Mouse (Mus musculus): ENCODE data around the gene Otx2. TPM values are rescaled to one million over a fixed set of nuclear protein-coding genes. Genes with fewer than 3 reads are reported as not detected.
"Not testable (repeated sequence)": the region's sequence is repeated elsewhere in the genome, so short reads cannot be mapped to it uniquely, and the experiment has no call there.

Otx2 gene
- polyA plus RNA-seq, 1 experiment from 2014 or later: 9.7 TPM

- H3K27me3 ChIP-seq: peaks cover 78% of the 10 kb centered on the region
- H3K9ac ChIP-seq: no peak overlapping the region
- no peak overlapping the region for H3K4me2 ChIP-seq (replicated peaks)
- no peaks in the 10 kb centered on the region for H3K9me3 ChIP-seq (replicated peaks)
- no peak overlapping the region for H3K27ac ChIP-seq (replicated peaks)
- WGBS: 19% methylated on average over 12 of the region's 12 CpGs
- no peak overlapping the region for H3K4me3 ChIP-seq (replicated peaks)
- peaks cover 6% of the 10 kb centered on the region; the same call in 1 of the 2 replicates for H3K4me1 ChIP-seq
- no peak for ATAC-seq (ENCODE audit: insufficient number of reproducible peaks, low FRiP score, low TSS enrichment, low read depth)
- H3K36me3 ChIP-seq: no peaks in the 10 kb centered on the region
These were observed 21.4 kb downstream of the Otx2 start for GRCm38 (mm10) chr14:48652256-48652655.

DNA sequence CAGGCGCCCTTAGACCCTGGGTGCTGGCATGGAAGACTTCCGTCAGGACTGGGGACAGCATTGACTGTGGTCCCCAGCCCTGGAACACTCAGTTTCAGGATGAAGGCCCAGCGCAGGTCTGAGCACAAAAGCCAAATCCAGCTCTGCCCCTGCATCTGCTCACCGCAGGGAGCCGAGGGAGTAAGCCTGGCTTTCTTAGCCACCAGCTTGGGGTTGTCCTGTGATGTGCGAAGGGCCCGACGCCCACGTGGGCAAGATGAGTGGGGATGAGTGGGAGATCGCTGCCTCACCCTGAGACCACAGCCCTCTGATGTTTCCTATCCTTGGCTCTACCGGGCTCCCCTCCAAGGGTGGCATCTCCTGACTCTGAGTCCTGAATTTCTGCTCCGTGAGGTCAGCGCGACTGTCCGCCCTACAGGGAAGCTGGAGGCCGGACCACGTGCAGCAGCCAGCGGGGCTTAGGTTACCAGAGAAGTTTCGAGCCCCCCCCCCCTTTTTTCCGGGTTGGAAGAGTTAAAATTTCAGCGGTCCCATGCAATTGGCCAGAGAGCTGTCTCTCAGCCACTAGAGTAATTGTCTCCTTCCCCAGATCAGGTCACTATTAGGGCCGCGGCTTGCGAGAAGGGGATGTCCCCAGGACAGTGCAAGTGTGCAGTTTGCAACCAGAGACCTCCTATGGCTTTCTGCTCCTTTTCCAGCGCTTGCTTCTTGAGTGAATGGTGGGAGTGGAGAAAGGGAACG lies 22.0 kb downstream of the Otx2 start:
- peaks cover 74% of the 10 kb centered on the region for H3K27me3 ChIP-seq
- H3K4me1 ChIP-seq: peaks cover 6% of the 10 kb centered on the region; the same call in 1 of the 2 replicates
- WGBS: 4% methylated on average over 26 of the region's 26 CpGs
- ATAC-seq (ENCODE audit: insufficient number of reproducible peaks, low FRiP score, low TSS enrichment, low read depth): no peak
- no peak overlapping the region for H3K4me3 ChIP-seq (replicated peaks)
- H3K9ac ChIP-seq: no peak overlapping the region
- no peaks in the 10 kb centered on the region for H3K36me3 ChIP-seq
- H3K9me3 ChIP-seq (replicated peaks): no peaks in the 10 kb centered on the region
- no peak overlapping the region for H3K27ac ChIP-seq (replicated peaks)
- 0 out of 2 replicates have a peak overlapping the region, but pooled peaks have one; percentile 8 for H3K4me2 ChIP-seq (replicated peaks)

DNA sequence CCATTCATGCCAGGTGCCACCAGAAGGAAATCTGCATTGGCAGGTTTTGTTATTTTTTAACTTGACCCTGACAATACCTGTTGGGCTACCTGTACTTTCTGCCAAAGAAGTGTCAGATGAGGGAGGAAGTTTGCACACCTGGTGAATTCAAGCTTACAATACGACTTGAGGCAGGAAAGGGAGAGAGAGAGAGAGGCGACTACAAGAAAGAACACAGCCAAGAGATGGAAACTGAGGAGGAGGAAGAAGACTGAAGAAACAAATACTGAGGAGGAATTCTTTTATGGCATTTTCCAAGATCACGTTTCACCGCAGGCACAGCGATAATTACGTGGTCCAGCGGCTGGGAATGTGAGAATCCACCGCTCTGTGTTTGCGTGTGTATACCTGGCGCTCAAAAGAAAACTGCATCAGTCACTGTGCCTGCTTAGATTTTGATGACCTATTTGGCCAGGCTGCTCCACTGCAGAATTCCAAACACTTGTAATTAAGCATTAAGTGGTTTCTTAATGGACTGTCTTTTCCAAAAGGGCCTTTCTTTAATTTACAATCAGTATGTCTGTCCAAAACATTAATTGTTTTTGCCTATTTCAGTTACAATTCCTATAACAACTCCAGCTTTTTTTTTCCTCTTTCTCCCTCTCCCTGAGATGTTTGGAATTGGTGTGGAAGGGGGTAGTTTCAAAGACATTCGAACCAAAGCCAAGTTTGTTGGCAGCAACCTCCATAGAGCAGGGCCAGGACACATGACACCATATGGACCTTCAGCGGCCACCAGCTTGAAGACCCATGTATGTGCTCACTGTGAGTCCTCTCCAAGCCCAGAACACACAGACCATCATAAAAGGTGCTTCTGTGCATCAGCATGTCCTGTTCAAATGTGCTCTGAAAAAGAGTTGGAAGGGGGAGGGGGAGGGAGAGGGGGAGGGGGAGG lies 31.9 kb downstream of the Otx2 start:
- Histone ChIP-seq H3K27ac (replicated peaks) (no peak overlapping the region), H3K4me1 (no peaks in the 10 kb centered on the region), H3K4me3 (replicated peaks) (no peak overlapping the region), H3K36me3 (no peaks in the 10 kb centered on the region), H3K4me2 (replicated peaks) (no peak overlapping the region), H3K9ac (no peak overlapping the region), H3K27me3 (no peaks in the 10 kb centered on the region; the same call in 1 of the 2 replicates), H3K9me3 (replicated peaks) (no peaks in the 10 kb centered on the region)
- no peak for ATAC-seq (ENCODE audit: insufficient number of reproducible peaks, low FRiP score, low TSS enrichment, low read depth)
- 51% methylated on average over 12 of the region's 12 CpGs for WGBS

DNA sequence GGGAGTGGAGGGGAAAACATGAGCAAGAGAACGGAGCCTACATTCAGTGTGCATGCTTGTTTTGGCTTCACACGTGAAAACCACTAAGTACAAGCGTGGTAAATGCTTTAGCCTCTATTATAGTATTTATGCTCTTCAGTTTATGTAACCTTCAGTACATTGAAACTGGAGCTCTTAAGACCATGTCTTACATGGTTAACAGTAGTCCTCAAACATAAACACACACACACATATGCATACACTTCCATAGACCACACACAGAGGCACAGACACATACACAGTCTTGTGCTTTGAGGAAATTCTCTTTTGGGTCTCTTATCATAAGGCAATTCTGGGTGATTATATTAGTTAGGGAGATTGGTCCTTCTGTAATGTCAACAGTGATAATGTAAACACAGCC lies 40.5 kb downstream of the Otx2 start:
- no peak overlapping the region for H3K4me2 ChIP-seq (replicated peaks)
- no peak overlapping the region for H3K9ac ChIP-seq
- no peaks in the 10 kb centered on the region for H3K27me3 ChIP-seq
- H3K27ac ChIP-seq (replicated peaks): no peak overlapping the region
- no peaks in the 10 kb centered on the region for H3K4me1 ChIP-seq
- WGBS: 58% methylated on average over 3 of the region's 3 CpGs
- H3K36me3 ChIP-seq: no peaks in the 10 kb centered on the region
- ATAC-seq (ENCODE audit: insufficient number of reproducible peaks, low FRiP score, low TSS enrichment, low read depth): 0 out of 2 replicates have a peak, but pooled peaks have one; percentile 39
- no peaks in the 10 kb centered on the region for H3K9me3 ChIP-seq (replicated peaks)
- H3K4me3 ChIP-seq (replicated peaks): no peak overlapping the region

- no peaks in the 10 kb centered on the region for H3K27me3 ChIP-seq
- H3K36me3 ChIP-seq: no peaks in the 10 kb centered on the region
- H3K4me1 ChIP-seq: no peaks in the 10 kb centered on the region
- 81% methylated on average over 8 of the region's 8 CpGs for WGBS
- no peak overlapping the region for H3K27ac ChIP-seq (replicated peaks)
- no peak for ATAC-seq (ENCODE audit: insufficient number of reproducible peaks, low FRiP score, low TSS enrichment, low read depth)
- no peak overlapping the region for H3K4me2 ChIP-seq (replicated peaks)
- H3K4me3 ChIP-seq (replicated peaks): no peak overlapping the region
- H3K9me3 ChIP-seq (replicated peaks): no peaks in the 10 kb centered on the region
- no peak overlapping the region for H3K9ac ChIP-seq
These were observed 41.3 kb downstream of the Otx2 start for GRCm38 (mm10) chr14:48632335-48632734.

GRCm38 (mm10) chr14:48631486-48631885 lies 42.1 kb downstream of the Otx2 start:
- no peak overlapping the region for H3K4me2 ChIP-seq (replicated peaks)
- ATAC-seq (ENCODE audit: insufficient number of reproducible peaks, low FRiP score, low TSS enrichment, low read depth): no peak
- H3K9me3 ChIP-seq (replicated peaks): no peaks in the 10 kb centered on the region
- no peaks in the 10 kb centered on the region for H3K36me3 ChIP-seq
- no peak overlapping the region for H3K27ac ChIP-seq (replicated peaks)
- H3K27me3 ChIP-seq: no peaks in the 10 kb centered on the region
- H3K4me1 ChIP-seq: no peaks in the 10 kb centered on the region
- WGBS: 58% methylated on average over 2 of the region's 2 CpGs
- H3K9ac ChIP-seq: no peak overlapping the region
- H3K4me3 ChIP-seq (replicated peaks): no peak overlapping the region

GRCm38 (mm10) chr14:48629404-48629803 lies 44.2 kb downstream of the Otx2 start:
- WGBS: 83% methylated on average over 9 of the region's 9 CpGs
- H3K9me3 ChIP-seq (replicated peaks): no peaks in the 10 kb centered on the region
- H3K27me3 ChIP-seq: no peaks in the 10 kb centered on the region
- no peaks in the 10 kb centered on the region for H3K36me3 ChIP-seq
- no peak overlapping the region for H3K4me3 ChIP-seq (replicated peaks)
- H3K4me1 ChIP-seq: peaks cover 7% of the 10 kb centered on the region; the same call in 1 of the 2 replicates
- no peak overlapping the region for H3K9ac ChIP-seq
- no peak overlapping the region for H3K27ac ChIP-seq (replicated peaks)
- no peak overlapping the region for H3K4me2 ChIP-seq (replicated peaks)
- no peak for ATAC-seq (ENCODE audit: insufficient number of reproducible peaks, low FRiP score, low TSS enrichment, low read depth)

DNA sequence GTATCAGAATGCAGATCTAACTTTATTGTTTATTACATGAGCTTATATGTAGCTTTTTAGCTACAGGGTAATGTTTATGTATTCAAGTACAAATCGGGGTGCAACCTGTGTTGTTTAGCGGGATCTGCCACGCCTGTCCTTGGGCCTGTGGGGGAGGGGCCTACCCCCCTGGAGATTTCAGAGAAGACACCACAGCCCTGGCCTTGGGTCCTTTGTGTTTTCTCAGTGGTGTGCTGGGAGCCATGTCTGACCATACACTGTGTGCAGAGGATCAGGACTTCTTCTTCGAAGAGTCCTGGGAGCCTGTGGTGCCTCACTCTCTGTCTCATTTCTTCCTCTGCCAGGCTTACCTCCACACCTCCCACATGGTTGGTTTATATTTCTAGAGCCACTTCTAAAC lies 47.3 kb downstream of the Otx2 start:
- H3K4me1 ChIP-seq: peaks cover 7% of the 10 kb centered on the region; the same call in 1 of the 2 replicates
- H3K9me3 ChIP-seq (replicated peaks): no peaks in the 10 kb centered on the region
- no peak for ATAC-seq (ENCODE audit: insufficient number of reproducible peaks, low FRiP score, low TSS enrichment, low read depth)
- 79% methylated on average over 4 of the region's 4 CpGs for WGBS
- no peak overlapping the region for H3K4me2 ChIP-seq (replicated peaks)
- H3K36me3 ChIP-seq: no peaks in the 10 kb centered on the region
- H3K27me3 ChIP-seq: no peaks in the 10 kb centered on the region
- H3K27ac ChIP-seq (replicated peaks): no peak overlapping the region
- H3K4me3 ChIP-seq (replicated peaks): no peak overlapping the region
- no peak overlapping the region for H3K9ac ChIP-seq

GRCm38 (mm10) chr14:48625331-48625694 lies 48.3 kb downstream of the Otx2 start:
- no peak overlapping the region for H3K4me3 ChIP-seq (replicated peaks)
- 72% methylated on average over 6 of the region's 6 CpGs for WGBS
- H3K36me3 ChIP-seq: no peaks in the 10 kb centered on the region
- H3K4me1 ChIP-seq: peaks cover 7% of the 10 kb centered on the region; the same call in 1 of the 2 replicates
- H3K9ac ChIP-seq: no peak overlapping the region
- H3K27me3 ChIP-seq: no peaks in the 10 kb centered on the region
- H3K4me2 ChIP-seq (replicated peaks): no peak overlapping the region
- H3K9me3 ChIP-seq (replicated peaks): no peaks in the 10 kb centered on the region
- H3K27ac ChIP-seq (replicated peaks): no peak overlapping the region
- no peak for ATAC-seq (ENCODE audit: insufficient number of reproducible peaks, low FRiP score, low TSS enrichment, low read depth)

DNA sequence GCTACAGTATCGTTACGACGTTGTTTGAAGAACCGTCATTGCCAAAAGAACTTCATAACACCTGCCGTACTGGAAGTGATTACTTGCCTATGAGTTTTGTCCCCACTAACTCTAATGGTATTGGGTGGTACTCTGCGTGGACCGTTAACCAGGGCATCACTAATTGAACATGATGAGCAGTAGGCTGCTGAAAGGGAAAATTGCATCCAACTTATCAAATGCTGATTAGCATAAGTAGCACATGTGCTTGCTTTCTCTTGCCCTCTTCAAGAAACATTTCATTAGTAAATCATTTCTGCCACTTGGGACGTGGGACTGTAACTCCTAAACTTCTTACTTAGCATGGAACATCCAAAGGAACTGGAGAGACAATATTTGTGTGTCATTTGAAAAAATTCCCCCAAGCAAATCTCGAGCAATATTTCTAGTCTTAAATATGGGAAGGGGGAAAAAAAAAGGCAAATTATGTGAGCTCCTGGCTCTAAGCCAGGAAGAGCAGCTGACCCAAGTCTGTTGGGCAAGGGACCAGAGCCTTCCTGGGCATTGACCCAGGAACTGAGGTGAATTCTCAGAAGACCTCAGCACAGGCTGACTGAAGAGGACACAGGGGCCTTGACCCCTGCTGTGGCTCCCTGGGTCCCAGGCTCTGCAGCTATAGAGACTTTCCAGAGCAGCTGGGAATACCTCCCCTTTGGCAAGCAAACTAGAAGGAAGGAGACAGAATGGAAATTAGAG lies 48.9 kb downstream of the Otx2 start:
- Histone ChIP-seq H3K9ac (no peak overlapping the region), H3K4me2 (replicated peaks) (no peak overlapping the region), H3K27me3 (no peaks in the 10 kb centered on the region), H3K9me3 (replicated peaks) (no peaks in the 10 kb centered on the region), H3K4me3 (replicated peaks) (no peak overlapping the region), H3K4me1 (peaks cover 7% of the 10 kb centered on the region; the same call in 1 of the 2 replicates), H3K27ac (replicated peaks) (no peak overlapping the region), H3K36me3 (no peaks in the 10 kb centered on the region)
- 72% methylated on average over 9 of the region's 9 CpGs for WGBS
- no peak for ATAC-seq (ENCODE audit: insufficient number of reproducible peaks, low FRiP score, low TSS enrichment, low read depth)

DNA sequence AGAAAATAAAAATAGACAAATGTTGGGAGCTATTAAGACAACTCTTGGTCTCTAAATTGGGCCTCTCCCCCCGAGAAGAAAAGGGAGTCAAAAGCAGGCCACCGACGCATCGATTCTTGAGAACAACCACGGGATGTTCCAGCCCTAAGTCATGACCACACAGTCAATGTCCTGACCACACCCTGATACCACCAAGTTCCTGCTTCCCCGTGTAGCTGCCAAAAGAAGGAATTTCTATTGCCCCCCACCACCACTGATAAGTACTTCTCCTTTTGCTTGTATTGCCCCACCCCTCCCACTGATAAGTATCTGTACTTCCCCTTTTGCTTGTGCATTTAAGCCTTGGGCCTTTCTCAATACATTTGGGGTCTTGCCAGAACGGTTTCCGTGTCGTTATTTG lies 50.9 kb downstream of the Otx2 start:
- not testable (repeated sequence) for H3K9me3 ChIP-seq (replicated peaks); H3K36me3 ChIP-seq; H3K4me2 ChIP-seq (replicated peaks); H3K27ac ChIP-seq (replicated peaks); H3K4me3 ChIP-seq (replicated peaks); ATAC-seq (ENCODE audit: insufficient number of reproducible peaks, low FRiP score, low TSS enrichment, low read depth); H3K4me1 ChIP-seq; H3K27me3 ChIP-seq; H3K9ac ChIP-seq
- 83% methylated on average over 9 of the region's 9 CpGs for WGBS

Measured in embryonic facial prominence, embryonic 15.5 days (tissue).